Mouse (Mus musculus): Measurements from ENCODE around the gene Sox11.

Sox11 gene

GRCm38 (mm10) chr12:27335356-27336055 lies 6.9 kb downstream of the Sox11 start:
- no peak for DNase-seq

GRCm38 (mm10) chr12:27333590-27333989 lies 8.8 kb downstream of the Sox11 start:
- no peak for DNase-seq

GRCm38 (mm10) chr12:27323423-27323822 lies 19.0 kb downstream of the Sox11 start:
- no peak for DNase-seq

GRCm38 (mm10) chr12:27320705-27321104 lies 21.7 kb downstream of the Sox11 start:
- no peak for DNase-seq

GRCm38 (mm10) chr12:27312985-27313384 lies 29.4 kb downstream of the Sox11 start:
- DNase-seq: no peak

- no peak for DNase-seq
Observed at GRCm38 (mm10) chr12:27311854-27312466, 30.4 kb downstream of the Sox11 start.

GRCm38 (mm10) chr12:27311316-27311832 lies 31.0 kb downstream of the Sox11 start:
- DNase-seq: no peak

- DNase-seq: no peak
Observed at GRCm38 (mm10) chr12:27310703-27311102, 31.7 kb downstream of the Sox11 start.

- DNase-seq: no peak
Observed at GRCm38 (mm10) chr12:27309969-27310368, 32.4 kb downstream of the Sox11 start.

- no peak for DNase-seq
Observed at GRCm38 (mm10) chr12:27304713-27305437, 37.5 kb downstream of the Sox11 start.

GRCm38 (mm10) chr12:27303190-27303589 lies 39.2 kb downstream of the Sox11 start:
- no peak for DNase-seq

- DNase-seq: no peak
Observed at GRCm38 (mm10) chr12:27298721-27299120, 43.7 kb downstream of the Sox11 start.

GRCm38 (mm10) chr12:27294191-27294590 lies 48.2 kb downstream of the Sox11 start:
- DNase-seq: no peak

GRCm38 (mm10) chr12:27293736-27294135 lies 48.6 kb downstream of the Sox11 start:
- DNase-seq: no peak

- no peak for DNase-seq
Observed at GRCm38 (mm10) chr12:27293208-27293607, 49.2 kb downstream of the Sox11 start.

Data from kidney, adult 9 months (tissue).